Mouse (Mus musculus) liver, embryonic 12.5 days (tissue): ENCODE measurements at regions not wholly inside any gene's neighbourhood (a gene's known extent, or its start where the extent isn't known, plus 50 kb on each side); places are given as distances from the start of the nearest gene placed in this dataset.

Experiments used
- ATAC-seq: fragments of 200-750 bp; cut with Nextera tagmentation; 2 replicates; pipeline ENCODE4 v1.8.0; 2017; ENCODE audit warnings: moderate number of reproducible peaks, mild to moderate bottlenecking, moderate library complexity
- H3K27ac ChIP-seq: fragments of 300-500 bp; sonication (generic); 2 replicates; pipeline ENCODE4 v1.5.1; 2016; ENCODE audit warnings: mild to moderate bottlenecking
- H3K27me3 ChIP-seq: fragments of 300-500 bp; sonication (generic); replicated peaks from 2 replicates; pipeline ENCODE4 v1.6.1; 2016; ENCODE audit warnings: mild to moderate bottlenecking, moderate library complexity
- H3K36me3 ChIP-seq: fragments of 300-500 bp; sonication (generic); 2 replicates; pipeline ENCODE4 v1.6.1; 2016; ENCODE audit warnings: mild to moderate bottlenecking, moderate library complexity
- H3K4me1 ChIP-seq: fragments of 300-500 bp; sonication (generic); 2 replicates; pipeline ENCODE4 v1.6.1; 2016
- H3K4me2 ChIP-seq: fragments of 300-500 bp; sonication (generic); 2 replicates; pipeline ENCODE4 v1.6.1; 2016; ENCODE audit warnings: mild to moderate bottlenecking, moderate library complexity
- H3K4me3 ChIP-seq: fragments of 300-500 bp; sonication (generic); 2 replicates; pipeline ENCODE4 v1.5.1; 2016; ENCODE audit warnings: mild to moderate bottlenecking, moderate library complexity
- H3K9ac ChIP-seq: fragments of 300-500 bp; sonication (generic); 2 replicates; pipeline ENCODE4 v1.6.1; 2016; ENCODE audit warnings: mild to moderate bottlenecking, moderate library complexity
- H3K9me3 ChIP-seq: fragments of 300-500 bp; sonication (generic); replicated peaks from 2 replicates; pipeline ENCODE4 v1.6.1; 2016; ENCODE audit warnings: mild to moderate bottlenecking, moderate library complexity
- WGBS: fragments of 180-500 bp; shearing (Covaris S2); methylation state at CpG from one replicate; pipeline ENCODE4 v1.1.7; 2016; ENCODE audit not compliant: insufficient replicate concordance; 5-methylcytosine and 5-hydroxymethylcytosine counted together

DNA sequence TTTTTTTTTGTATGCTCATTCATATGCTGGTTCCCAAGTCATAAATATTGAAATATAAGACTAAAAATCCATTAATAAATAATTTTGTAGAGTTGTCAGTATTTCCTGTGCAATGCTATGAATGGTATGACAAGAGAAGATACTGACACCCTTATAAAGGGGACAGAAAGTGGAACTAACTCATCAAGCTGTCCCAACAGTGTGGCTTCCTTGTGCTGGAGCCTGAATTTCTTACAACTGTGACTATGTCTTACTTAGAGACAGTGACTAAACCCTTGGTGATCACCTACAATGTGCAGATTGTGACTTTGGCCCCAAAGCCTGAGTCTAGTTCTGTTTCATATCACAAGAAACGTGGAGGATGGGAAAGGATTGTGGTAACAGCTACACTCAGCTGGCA lies 203.8 kb upstream of the Map3k1 start:
- Histone ChIP-seq H3K4me3 (no peak overlapping the region), H3K9me3 (0 out of 2 replicates have a peak, but pooled peaks cover 5% of the 10 kb centered on the region), H3K4me2 (no peak overlapping the region), H3K36me3 (no peaks in the 10 kb centered on the region), H3K9ac (no peak overlapping the region), H3K27me3 (peaks cover 2% of the 10 kb centered on the region; the same call in 1 of the 2 replicates), H3K4me1 (peaks cover 31% of the 10 kb centered on the region), H3K27ac (no peak overlapping the region)
- ATAC-seq = no peak
- 37% methylated on average over 1 of the region's 1 CpGs for WGBS

DNA sequence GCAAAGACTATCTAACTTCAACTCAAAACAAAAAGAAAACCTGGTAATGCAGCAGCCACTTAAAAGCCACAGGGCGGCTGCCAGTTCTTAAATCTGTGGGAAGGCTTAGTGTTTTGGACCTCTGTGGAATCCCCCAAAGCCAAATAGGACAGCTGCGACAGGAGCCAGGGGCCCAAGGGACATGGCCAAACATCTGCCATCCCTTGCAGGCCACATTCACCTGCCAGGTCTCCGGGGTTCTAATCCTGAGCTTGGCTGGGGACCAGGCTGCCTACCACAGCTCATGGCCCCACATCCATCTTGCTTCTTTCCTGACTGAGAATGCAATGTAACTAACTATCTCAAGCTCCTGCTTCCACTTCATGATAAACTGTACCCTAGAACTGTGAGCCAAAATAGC lies 206.3 kb upstream of the Map3k1 start:
- ATAC-seq = no peak
- Histone ChIP-seq H3K4me1 (peaks cover 50% of the 10 kb centered on the region), H3K4me2 (no peak overlapping the region), H3K27me3 (no peaks in the 10 kb centered on the region; the same call in 1 of the 2 replicates), H3K9me3 (no peaks in the 10 kb centered on the region), H3K4me3 (no peak overlapping the region), H3K36me3 (no peaks in the 10 kb centered on the region), H3K27ac (peak overlapping the region; percentile 19; the same call in 1 of the 2 replicates), H3K9ac (no peak overlapping the region)
- WGBS = 88% methylated on average over 3 of the region's 3 CpGs

DNA sequence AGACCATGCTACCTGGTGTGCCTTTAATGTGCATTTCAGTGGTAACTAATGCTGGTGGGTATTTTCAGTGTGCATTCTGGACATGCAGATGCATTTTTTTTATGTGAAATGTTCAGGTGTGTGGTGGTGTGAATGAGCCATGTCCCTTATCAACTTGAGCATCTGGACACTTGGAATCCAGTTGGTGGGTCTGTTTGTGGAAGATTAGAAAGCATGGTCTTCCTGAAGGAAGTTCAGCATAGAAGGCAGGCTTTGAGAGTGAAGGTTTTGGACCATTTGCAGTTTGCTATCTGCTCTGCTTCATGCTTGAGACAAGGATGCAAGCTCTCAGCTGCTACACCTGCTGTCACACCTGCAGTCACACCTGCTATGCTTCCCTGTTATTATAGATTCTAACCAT lies 207.5 kb upstream of the Map3k1 start:
- Histone ChIP-seq H3K36me3 (no peaks in the 10 kb centered on the region), H3K9me3 (no peaks in the 10 kb centered on the region), H3K27me3 (no peaks in the 10 kb centered on the region; the same call in 1 of the 2 replicates), H3K27ac (peak overlapping the region; percentile 79), H3K4me2 (peak overlapping the region; percentile 40), H3K4me1 (peaks cover 50% of the 10 kb centered on the region), H3K9ac (peak overlapping the region; percentile 45; the same call in 1 of the 2 replicates), H3K4me3 (no peak overlapping the region)
- ATAC-seq = peak; percentile 83

DNA sequence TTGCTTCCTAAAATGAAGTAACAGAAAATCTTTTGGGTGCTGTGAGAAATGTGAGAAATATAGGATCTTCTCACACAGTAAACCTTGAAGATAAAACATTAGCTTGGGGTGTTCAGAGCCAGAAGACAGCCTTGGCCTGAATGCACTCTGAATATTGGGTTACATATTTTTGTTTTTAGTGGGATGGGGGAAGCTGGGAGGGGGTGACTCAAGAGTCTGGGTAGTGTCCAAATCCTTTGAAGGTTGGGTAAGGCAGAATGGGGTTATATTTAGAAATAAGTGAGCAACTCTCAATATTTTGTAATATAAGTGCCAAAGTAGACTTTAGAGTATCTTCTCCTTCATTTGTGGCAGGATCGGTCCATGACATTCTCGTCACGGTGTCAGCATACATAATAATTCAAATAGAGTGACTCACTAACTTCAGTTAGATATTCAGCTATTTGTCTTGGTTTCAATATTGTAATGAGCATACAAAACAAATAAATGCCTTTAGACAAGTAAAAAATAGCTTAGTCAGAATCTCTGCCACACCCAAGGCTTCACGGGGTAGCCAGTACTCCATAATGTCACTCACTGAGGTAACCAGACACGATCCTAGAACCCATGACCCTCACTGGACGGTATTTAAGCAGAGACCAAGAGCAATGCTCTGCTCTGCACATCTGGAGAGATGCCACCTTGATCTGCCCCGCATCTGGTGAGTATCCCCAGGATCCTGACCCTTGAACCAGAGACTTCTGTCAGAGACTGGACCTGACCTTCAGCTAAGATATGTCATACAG lies 209.9 kb upstream of the Map3k1 start:
- H3K4me1 ChIP-seq = peaks cover 52% of the 10 kb centered on the region
- H3K27me3 ChIP-seq = no peaks in the 10 kb centered on the region; the same call in 1 of the 2 replicates
- no peaks in the 10 kb centered on the region for H3K9me3 ChIP-seq
- H3K4me2 ChIP-seq = no peak overlapping the region
- H3K27ac ChIP-seq = peak overlapping the region; percentile 49; the same call in 1 of the 2 replicates
- WGBS = 83% methylated on average over 7 of the region's 7 CpGs
- no peak overlapping the region for H3K9ac ChIP-seq
- no peak overlapping the region for H3K4me3 ChIP-seq
- peak; percentile 55 for ATAC-seq
- H3K36me3 ChIP-seq = no peaks in the 10 kb centered on the region

DNA sequence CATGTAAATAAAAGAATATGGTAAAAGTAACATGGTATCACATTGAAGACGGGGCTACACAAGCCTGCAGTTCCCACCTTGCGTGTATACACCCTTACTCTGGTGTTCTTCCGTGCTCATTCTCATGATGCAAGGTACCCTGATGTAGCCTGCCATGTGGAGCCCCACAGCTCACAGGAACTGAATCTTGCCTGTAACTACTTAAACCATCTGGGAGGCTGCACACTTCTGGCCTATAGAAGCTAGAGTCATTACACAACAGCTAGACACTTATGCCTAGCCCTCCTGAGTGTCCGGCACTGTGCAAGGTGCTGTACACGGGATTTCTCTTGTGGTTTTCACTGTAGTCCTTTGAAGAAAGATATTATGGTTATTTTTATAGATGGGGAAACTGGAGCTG lies 210.8 kb upstream of the Map3k1 start:
- WGBS = 85% methylated on average over 5 of the region's 5 CpGs
- no peaks in the 10 kb centered on the region for H3K36me3 ChIP-seq
- H3K4me1 ChIP-seq = peaks cover 55% of the 10 kb centered on the region
- H3K27ac ChIP-seq = peak overlapping the region; percentile 49
- H3K4me3 ChIP-seq = no peak overlapping the region
- no peaks in the 10 kb centered on the region for H3K9me3 ChIP-seq
- no peak for ATAC-seq
- H3K9ac ChIP-seq = no peak overlapping the region
- H3K27me3 ChIP-seq = no peaks in the 10 kb centered on the region
- no peak overlapping the region for H3K4me2 ChIP-seq

DNA sequence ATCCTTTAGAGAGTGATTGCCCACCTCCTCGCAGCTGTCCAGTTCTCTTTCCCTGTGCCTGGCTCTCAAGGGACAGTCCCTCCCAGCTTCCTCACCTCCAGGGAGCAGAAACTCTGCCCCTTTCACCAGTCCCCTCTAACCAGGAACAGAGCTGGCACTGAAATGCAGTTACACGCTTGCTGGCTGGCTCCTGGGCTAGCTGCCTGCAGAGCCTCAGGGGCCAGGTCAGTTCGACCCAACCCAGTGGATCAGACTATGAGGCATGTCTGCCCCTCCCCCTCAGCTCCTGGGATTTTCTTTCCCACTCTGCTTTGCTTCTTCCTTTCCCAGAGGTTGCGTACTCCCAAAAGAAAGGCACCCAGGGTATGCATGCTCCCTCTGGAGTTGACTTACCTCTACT lies 214.4 kb upstream of the Map3k1 start:
- H3K9ac ChIP-seq = no peak overlapping the region
- H3K4me3 ChIP-seq = no peak overlapping the region
- peak overlapping the region; percentile 46; the same call in 1 of the 2 replicates for H3K27ac ChIP-seq
- ATAC-seq = no peak
- H3K9me3 ChIP-seq = no peaks in the 10 kb centered on the region
- peaks cover 48% of the 10 kb centered on the region for H3K4me1 ChIP-seq
- WGBS = 65% methylated on average over 4 of the region's 4 CpGs
- peaks cover 5% of the 10 kb centered on the region; the same call in 1 of the 2 replicates for H3K27me3 ChIP-seq
- no peak overlapping the region for H3K4me2 ChIP-seq
- no peaks in the 10 kb centered on the region for H3K36me3 ChIP-seq

DNA sequence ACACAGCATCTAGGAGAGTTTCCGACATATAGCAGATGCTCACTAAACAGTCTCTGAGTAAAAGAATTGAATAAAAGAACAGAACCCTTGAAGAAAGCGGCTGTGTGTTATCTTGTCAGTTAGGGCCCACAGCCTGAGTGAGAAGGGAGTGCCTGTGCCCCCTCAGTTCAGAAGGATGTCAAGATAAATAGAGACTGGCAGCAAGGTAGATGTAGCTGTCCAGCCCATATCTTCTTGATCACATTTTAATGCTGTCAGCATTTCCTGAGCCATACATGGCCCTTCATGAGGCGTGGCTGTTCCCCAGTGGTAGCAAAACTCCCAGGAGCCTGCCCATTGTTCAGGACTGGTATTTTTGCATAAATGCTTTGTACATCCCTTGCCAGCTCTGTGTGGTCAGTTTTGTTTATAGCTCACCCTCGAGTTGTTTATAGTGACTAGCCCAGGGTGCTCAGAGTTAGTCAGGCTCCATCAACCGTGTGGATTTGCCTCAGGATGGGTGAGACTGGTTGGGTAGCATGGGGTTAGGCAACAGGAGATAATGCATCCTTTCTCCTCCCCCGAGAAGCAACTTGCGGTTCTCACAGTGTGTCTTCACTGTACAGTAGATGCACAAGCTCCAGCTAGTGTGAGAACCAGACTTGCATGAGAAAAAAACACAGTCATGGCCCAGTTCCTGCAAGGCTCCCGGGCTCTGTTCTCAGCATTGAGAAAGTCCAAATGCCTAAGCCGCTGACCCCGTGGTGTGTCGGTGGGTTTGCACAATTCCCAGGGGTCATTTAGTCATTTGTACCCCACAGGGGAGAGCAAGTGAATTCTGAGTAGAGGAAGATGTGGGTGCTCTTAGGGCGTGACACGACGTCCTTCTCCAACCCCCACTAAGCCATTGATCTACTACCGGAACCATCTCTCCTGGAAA lies 216.1 kb upstream of the Map3k1 start:
- H3K4me1 ChIP-seq = peaks cover 33% of the 10 kb centered on the region
- H3K9me3 ChIP-seq = no peaks in the 10 kb centered on the region
- no peaks in the 10 kb centered on the region for H3K36me3 ChIP-seq
- H3K4me3 ChIP-seq = no peak overlapping the region
- H3K9ac ChIP-seq = peak overlapping the region; percentile 31; the same call in 1 of the 2 replicates
- H3K4me2 ChIP-seq = peak overlapping the region; percentile 36
- peak; percentile 97 for ATAC-seq
- peaks cover 12% of the 10 kb centered on the region for H3K27me3 ChIP-seq
- 63% methylated on average over 15 of the region's 15 CpGs for WGBS
- H3K27ac ChIP-seq = peak overlapping the region; percentile 79

DNA sequence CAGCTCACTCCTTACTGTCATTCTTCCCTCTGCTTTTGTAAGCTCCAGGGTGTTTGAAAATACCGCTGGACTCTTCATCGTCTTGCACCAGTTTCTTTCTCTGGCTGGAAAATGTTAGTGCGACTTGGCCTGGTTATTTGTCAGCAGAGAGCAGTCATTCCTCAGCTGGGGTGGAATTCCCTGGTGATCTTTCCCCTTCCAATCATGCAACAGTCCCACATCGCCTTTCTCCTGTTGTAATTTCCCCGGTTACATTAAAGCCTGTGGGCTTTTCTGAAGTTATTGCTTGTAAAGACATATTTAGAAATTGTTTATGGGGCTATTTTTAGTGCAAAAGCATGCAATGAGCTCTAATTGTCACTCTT lies 216.8 kb upstream of the Map3k1 start:
- H3K4me2 ChIP-seq = no peak overlapping the region
- peak overlapping the region; percentile 79; the same call in 1 of the 2 replicates for H3K27ac ChIP-seq
- ATAC-seq = no peak
- no peak overlapping the region for H3K9ac ChIP-seq
- H3K4me3 ChIP-seq = no peak overlapping the region
- peaks cover 14% of the 10 kb centered on the region for H3K27me3 ChIP-seq
- peaks cover 33% of the 10 kb centered on the region for H3K4me1 ChIP-seq
- H3K9me3 ChIP-seq = no peaks in the 10 kb centered on the region
- H3K36me3 ChIP-seq = no peaks in the 10 kb centered on the region
- 85% methylated on average over 5 of the region's 5 CpGs for WGBS

DNA sequence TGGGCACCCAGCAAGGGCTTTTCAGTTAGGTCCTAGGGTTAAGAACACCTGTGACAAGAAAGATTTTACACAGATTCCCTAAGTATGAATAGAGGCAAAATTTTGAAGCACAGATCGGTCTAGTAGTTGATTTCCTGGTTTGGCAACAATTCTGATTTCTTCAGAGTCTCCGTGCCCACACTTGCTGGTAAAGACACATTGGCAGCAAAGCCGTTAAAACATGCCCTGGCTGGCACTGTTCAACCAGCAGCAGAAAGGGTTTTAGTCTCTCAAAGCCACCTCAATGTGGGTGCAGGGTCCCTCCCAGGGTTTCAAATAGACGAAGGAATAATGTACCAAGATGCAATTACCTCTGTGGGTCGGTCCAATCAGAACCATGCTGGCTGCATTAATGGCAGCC lies 218.9 kb upstream of the Map3k1 start:
- WGBS = 76% methylated on average over 5 of the region's 5 CpGs
- ATAC-seq = no peak
- Histone ChIP-seq H3K27ac (no peak overlapping the region), H3K9ac (no peak overlapping the region), H3K9me3 (no peaks in the 10 kb centered on the region), H3K36me3 (no peaks in the 10 kb centered on the region), H3K4me3 (no peak overlapping the region), H3K4me1 (peaks cover 31% of the 10 kb centered on the region), H3K27me3 (peaks cover 25% of the 10 kb centered on the region), H3K4me2 (no peak overlapping the region)

DNA sequence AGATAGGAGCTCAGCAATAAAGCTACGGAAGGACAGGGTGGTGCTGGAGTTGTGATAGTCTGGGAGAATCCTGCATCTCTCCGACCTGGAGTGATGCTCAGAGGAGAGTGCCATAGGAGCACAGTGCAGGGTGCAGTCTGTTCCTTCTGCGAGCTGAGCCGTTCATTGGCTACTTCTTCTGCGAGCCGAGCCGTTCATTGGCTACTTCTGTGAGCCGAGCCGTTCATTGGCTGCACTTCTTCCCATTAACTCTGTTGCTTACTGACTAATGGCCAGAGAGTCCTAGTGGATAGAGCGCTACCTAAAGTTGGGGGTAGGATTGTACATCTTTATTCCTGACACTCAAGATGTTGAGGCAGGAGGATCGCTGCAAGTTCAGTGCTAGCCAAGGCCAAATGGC lies 222.3 kb upstream of the Map3k1 start:
- 72% methylated on average over 11 of the region's 11 CpGs for WGBS
- no peaks in the 10 kb centered on the region; the same call in 1 of the 2 replicates for H3K4me1 ChIP-seq
- no peak overlapping the region for H3K4me3 ChIP-seq
- no peak overlapping the region for H3K27ac ChIP-seq
- no peaks in the 10 kb centered on the region for H3K9me3 ChIP-seq
- H3K27me3 ChIP-seq = peaks cover 36% of the 10 kb centered on the region
- 0 out of 2 replicates have a peak, but pooled peaks have one; percentile 13 for ATAC-seq
- no peak overlapping the region for H3K4me2 ChIP-seq
- no peaks in the 10 kb centered on the region for H3K36me3 ChIP-seq
- no peak overlapping the region for H3K9ac ChIP-seq

DNA sequence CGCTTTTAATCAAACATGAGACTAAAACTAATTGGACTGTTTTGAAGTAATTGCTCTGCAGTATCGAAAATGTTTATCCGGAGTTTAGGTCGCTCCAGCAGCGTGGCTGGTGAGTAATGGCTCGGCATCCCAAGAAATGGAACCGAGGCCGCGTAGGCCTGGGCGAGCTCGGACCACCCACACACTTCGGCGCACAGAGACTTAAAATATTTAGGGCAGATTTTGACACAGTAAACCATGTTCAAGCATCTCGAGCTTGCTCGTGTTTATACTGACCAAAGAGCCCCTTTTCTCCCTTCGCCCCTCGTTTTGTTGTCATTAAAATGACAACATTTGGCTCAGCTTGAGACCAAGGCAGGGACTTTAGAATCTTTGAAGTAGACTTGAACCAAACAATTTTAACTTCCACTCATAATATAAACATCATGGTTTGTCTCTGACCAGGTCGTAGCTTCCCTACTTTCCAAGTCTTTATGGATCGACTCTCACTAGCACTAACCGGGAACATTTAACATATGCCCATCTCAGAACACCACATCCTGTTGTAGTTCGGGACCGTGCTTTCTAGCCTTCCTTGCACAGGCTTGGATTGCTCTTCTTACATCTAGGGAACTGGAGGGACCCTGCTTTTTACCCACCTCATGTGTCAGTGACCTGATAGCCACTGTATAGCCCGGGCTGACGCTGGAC lies 223.0 kb upstream of the Map3k1 start:
- H3K4me1 ChIP-seq = no peaks in the 10 kb centered on the region; the same call in 1 of the 2 replicates
- H3K4me2 ChIP-seq = no peak overlapping the region
- no peaks in the 10 kb centered on the region for H3K36me3 ChIP-seq
- peaks cover 35% of the 10 kb centered on the region for H3K27me3 ChIP-seq
- no peak overlapping the region for H3K4me3 ChIP-seq
- H3K9me3 ChIP-seq = no peaks in the 10 kb centered on the region
- no peak overlapping the region for H3K27ac ChIP-seq
- WGBS = 79% methylated on average over 24 of the region's 24 CpGs
- H3K9ac ChIP-seq = no peak overlapping the region
- ATAC-seq = no peak
